Mouse (Mus musculus): ENCODE results near the gene Clec11a.

Gene Clec11a

DNA sequence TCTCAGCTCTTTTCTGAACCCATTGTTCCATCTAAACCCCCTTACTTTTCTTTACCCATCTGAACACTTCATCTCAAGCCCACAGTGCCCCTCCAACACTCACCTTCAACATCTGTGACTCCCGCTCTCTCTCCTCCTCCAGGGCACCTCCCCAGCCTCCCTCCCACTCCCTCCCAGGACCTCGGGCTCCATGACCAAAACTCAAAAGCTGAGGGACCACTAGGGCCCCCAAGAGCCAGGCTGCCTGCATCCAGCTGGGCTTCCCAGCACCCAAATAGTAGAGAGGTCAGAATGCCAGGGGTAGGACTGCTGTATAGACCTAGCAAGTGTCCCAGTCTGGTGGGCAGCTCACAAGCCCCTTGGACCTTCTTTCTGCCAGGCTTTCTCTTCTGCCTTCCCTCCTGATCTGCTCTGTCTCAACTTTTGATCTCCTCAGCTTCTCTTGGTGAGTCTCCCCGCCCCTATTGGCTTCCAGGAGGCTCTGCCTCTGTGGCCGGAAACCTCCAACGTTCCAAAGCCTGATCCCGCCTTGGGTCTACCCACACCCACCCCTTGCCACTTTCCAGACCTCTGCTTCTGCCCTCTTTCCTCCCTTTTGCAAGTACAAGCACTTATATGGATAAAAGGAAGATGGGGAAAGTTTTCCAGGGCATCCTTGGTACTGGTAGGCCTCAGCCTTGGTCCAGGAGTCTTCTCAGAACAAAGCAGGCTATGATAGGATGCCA is at the start of gene Clec11a:
Gene Clec11a, minus strand, starts transcription at position 387 of the 725 bp plus-strand sequence.
- no peak for DNase-seq (ENCODE audit: low spot score in 2 of 2)

DNA sequence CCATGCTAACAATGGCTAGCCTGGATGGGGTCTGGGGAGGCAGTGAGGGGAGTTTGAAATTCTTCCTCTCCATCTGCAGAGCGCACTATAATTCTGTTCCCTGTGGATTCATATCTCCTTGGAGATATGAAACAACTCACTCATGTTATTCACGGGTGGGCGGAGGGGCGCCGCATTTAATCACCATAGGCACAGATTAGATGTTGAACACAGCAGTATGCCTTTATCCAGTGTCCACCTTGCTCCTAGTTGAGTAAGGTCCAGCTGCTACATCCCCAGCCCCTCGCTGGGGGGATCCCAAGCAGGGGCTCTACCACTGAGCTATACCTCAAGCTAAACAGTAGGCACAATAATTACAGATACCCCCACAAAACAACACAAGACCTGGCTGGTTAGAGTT is 48.7 kb upstream of the Clec11a start:
- DNase-seq (ENCODE audit: low spot score in 2 of 2), result no peak

- DNase-seq (ENCODE audit: low spot score in 2 of 2), result no peak
Measured at GRCm38 (mm10) chr7:44353601-44354340, 47.1 kb upstream of the Clec11a start.

DNA sequence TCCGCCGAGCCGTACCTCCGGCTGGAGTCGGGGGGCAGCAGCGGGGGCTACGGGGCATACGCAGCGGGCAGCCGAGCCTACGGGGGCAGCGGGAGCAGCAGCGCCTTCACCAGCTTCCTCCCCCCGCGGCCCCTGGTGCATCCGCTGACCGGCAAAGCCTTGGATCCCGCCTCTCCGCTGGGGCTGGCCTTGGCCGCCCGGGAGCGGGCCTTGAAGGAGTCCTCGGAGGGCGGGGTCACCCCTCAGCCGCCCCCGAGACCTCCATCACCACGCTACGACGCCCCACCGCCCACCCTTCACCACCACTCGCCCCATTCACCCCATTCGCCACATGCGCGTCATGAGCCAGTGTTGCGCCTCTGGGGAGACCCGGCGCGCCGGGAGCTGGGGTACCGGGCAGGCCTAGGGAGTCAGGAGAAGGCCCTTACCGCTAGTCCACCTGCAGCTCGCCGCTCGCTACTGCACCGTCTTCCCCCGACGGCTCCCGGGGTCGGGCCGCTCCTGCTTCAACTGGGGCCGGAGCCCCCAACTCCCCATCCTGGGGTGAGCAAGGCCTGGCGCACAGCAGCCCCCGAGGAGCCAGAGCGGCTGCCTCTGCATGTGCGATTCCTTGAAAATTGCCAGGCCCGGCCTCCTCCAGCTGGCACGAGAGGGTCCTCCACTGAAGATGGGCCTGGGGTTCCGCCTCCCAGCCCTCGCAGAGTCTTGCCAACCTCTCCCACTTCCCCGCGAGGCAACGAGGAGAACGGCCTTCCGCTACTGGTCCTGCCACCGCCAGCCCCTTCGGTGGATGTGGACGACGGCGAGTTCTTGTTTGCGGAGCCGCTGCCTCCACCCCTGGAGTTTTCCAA is 46.3 kb upstream of the Clec11a start:
- DNase-seq (ENCODE audit: low spot score in 2 of 2), result no peak

GRCm38 (mm10) chr7:44351881-44352749 is 45.4 kb upstream of the Clec11a start:
- no peak for DNase-seq (ENCODE audit: low spot score in 2 of 2)

DNA sequence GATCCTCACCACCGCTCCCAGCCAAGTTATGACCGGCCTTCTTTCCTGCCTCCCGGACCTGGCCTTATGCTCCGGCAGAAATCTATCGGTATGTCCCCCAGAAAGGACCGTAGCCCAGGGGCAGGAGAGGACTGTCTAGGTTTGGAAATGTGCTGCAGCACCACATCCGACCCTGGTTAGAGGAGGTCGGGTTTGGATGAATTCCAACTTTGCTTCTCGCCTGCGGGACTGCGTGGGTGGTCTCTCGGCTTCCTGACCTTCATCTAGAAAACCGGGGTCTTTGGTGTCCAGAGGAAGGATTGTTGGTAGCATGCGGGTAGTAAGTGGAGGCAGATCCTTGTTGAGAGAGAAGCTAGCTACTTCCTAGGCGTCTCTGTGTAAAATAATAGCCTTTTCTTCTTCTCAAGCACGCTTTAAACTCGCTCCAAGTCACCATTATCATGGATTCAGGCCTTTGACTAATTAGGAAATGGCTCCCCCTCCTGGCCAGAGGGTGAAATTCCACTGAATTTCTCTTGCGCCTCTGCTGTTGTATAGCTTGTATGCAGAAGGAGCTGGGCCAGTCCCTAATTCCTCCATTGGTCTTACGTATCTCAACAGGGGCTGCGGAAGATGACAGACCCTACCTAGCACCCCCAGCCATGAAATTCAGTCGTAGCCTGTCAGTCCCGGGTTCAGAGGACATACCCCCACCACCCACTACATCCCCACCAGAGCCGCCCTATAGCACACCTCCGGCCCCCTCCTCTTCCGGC is 44.4 kb upstream of the Clec11a start:
- peak; percentile 62 to 72 for DNase-seq (ENCODE audit: low spot score in 2 of 2)

GRCm38 (mm10) chr7:44349043-44349442 is 42.3 kb upstream of the Clec11a start:
- DNase-seq (ENCODE audit: low spot score in 2 of 2), result no peak

GRCm38 (mm10) chr7:44344622-44345021 is 37.9 kb upstream of the Clec11a start:
- no peak for DNase-seq (ENCODE audit: low spot score in 2 of 2)

- no peak for DNase-seq (ENCODE audit: low spot score in 2 of 2)
Measured at GRCm38 (mm10) chr7:44343459-44344015, 36.8 kb upstream of the Clec11a start.

GRCm38 (mm10) chr7:44341714-44342113 is 35.0 kb upstream of the Clec11a start:
- no peak for DNase-seq (ENCODE audit: low spot score in 2 of 2)

- no peak for DNase-seq (ENCODE audit: low spot score in 2 of 2)
Measured at GRCm38 (mm10) chr7:44341119-44341518, 34.4 kb upstream of the Clec11a start.

- DNase-seq (ENCODE audit: low spot score in 2 of 2), result no peak
Measured at GRCm38 (mm10) chr7:44340226-44340625, 33.5 kb upstream of the Clec11a start.

DNA sequence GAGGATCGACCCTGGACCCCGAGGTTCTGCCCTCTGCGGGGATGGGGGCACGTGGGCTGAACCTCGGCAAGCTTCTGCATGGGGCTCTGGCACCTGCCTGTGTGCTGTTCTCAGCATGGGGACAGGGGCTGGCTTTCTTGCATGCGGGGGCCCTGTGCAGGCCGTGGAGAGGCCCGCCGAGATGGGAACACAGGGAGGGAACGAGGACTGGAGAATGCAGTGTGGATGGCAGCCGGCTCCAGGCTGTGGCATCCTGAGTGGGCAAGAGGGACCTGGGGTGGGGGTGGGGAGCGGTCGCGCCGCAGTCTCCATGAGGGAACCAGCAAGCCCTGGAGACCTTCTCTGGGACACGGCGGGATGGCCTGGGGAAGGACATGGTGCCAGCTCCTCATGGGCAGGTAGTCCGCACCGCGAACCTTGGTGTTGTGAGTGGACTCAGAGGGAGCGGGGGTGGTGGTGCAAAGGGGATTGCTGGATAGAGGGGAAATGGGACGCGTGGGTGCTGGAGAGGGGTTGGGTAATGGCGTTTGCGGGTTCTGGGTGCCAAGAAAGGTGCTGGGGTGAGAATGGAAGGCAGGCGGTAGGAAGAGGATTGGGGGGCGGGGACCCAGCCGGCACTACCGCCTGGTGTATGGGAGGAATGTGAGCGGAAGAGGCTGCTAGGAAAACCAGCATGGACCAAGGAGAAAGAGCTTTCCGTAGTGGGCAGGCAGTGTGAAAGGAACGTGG is 30.6 kb upstream of the Clec11a start:
- no peak for DNase-seq (ENCODE audit: low spot score in 2 of 2)

- no peak for DNase-seq (ENCODE audit: low spot score in 2 of 2)
Measured at GRCm38 (mm10) chr7:44336046-44337021, 29.6 kb upstream of the Clec11a start.

GRCm38 (mm10) chr7:44335031-44335878 is 28.6 kb upstream of the Clec11a start:
- DNase-seq (ENCODE audit: low spot score in 2 of 2), result no peak

DNA sequence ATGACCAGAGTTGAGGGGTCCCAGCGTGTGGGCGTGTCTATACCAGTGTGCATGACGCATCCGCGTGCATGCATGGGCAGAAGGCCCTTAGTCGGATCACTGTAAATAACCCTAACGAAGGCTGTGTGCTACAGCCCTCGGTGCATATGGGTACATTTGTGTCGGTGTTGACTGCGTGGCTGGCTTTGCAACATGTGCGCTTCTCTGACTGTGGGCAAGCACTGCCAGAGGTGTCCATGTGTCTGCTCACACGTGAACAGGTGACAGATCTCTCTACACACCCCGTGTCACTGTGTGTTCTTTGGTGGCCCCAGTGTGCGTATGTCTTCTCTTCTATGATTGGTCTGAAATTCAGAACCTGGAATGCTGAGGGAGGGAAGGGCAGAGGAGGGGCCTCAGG is 27.4 kb upstream of the Clec11a start:
- DNase-seq (ENCODE audit: low spot score in 2 of 2), result no peak

- DNase-seq (ENCODE audit: low spot score in 2 of 2), result no peak
Measured at GRCm38 (mm10) chr7:44332336-44332735, 25.6 kb upstream of the Clec11a start.
